Mouse (Mus musculus) activated CD4-positive, CD25-positive, alpha-beta regulatory T cell (primary cell): ENCODE measurements around the gene Erich4. TPM values are rescaled to one million over a fixed set of nuclear protein-coding genes. Genes with fewer than 3 reads are reported as not detected.

Experiments used
- polyA plus RNA-seq, 2 experiments: library from polyadenylated mRNA; unstranded; fragments of 100-300 nt; shearing (Covaris generic); gene quantifications; one replicate each; pipeline ENCODE4 v1.2.1; 2017

The Erich4 gene
- not detected for polyA plus RNA-seq

DNA sequence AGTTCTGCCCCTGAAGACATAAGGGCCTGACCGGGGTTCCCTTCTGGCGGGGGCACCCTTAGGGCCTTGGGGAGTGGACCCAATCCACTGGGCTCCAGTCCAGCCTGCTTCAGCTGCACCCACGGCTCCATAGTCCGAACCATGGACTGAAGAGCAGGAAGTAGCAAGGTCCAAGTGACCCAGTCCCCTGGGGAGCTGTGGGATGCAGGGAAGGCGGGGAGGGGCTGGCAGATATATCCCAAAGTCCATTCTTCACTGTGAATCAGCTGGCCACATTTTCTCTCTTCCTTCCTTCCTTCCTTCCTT is at the start of gene Erich4:
Erich4 (minus strand) TSS at position 187 of the 306 bp plus-strand sequence.

DNA sequence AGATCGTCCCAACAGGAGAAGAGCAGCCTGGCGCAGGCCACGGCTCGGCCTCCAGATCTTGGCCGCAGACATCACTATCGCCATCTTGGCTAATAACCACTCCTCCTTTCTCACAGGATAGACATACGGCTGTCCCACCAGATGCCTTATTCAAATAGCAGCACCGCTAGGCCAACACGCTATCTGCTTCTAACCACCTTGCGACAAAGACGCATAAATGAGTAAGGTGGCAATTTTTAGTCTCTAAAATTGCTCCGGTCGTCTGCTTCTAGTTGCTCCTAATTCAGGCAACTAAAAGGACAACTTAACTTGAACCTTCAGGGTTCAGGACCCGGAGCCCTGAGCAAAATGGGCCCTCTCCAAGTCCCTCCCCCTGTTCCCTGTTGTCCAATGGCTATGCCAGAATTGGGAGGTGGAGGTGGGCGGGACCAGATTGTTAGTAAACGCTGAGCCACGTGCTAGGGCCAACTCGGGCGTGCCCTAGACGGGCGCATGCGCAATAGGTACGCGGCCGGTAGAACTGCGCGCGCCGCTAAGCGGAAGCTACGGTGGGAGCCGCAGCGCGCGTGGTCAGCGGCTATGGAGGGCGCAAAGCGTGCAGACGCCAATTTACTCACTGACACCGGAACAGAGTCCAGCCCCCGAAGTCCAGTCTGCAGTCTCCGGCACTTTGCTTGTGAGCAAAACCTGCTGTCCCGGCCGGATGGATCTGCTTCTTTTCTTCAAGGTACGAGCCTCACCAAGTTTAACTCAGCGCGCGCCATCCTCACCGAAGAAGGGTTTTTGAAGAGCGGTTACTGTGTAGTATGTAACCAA is 43.2 kb upstream of the Erich4 start, which contains the start of the genes Bckdha and Exosc5:
Bckdha (minus strand) TSS at position 325 of the 816 bp plus-strand sequence.
Exosc5 (plus strand) TSS at position 508 of the 816 bp plus-strand sequence.

GRCm38 (mm10) chr7:25626509-25627430 is 11.1 kb upstream of the Erich4 start, which contains the start of gene B3gnt8:
B3gnt8 (plus strand) TSS chr7:25626654.

DNA sequence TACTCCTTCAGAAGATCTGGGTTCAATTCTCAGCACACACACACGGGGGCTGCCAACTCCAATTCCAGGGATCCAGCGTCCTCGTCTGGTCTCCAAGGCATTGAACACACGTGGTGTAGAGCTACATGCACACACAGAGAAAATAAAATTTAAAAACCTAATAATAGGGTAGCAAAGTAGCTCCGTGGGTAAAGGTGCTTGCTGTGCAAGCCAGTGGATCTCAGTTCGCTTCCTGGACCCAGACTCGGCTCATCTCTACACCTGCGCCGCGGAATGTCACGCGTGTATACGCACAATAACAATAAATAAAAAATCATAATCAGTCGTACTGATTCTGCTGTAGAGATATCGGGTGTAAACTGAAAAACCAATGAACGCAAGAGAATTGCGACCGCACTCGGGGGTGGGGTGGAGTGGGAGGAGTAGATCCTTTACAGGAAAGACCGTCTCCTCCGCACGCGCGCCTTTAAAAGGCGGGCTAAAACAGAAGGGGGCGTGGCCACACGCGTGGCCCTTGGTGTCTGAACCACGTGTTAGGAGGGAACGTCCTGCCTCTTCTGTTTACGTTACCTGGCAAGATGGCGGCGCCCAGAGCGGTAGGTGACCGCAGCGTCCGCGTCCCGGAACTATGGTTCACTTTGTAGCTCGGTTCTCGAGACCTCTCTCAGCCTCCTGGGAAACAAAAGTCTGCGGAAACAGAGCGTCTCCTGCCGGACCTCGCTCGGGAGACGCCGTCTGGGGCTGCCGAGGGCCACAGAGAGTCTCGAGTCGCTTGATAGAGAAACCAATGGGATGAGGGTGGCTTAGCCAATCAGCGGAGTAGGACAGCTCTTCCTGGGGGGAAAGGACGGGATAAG is 3.4 kb upstream of the Erich4 start, which contains the start of gene Dmac2:
Dmac2 (plus strand) TSS at position 550 of the 857 bp plus-strand sequence.

Other genes with a start within 250 kb of the Erich4 start
- not detected for gene Cnfn, start 246.2 kb downstream of the Erich4 start, polyA plus RNA-seq
- gene Lipe, start 217.2 kb downstream of the Erich4 start, polyA plus RNA-seq, result 10 to 100 TPM; 11.6 to 13.0 TPM
- gene Cxcl17, start 203.0 kb downstream of the Erich4 start, polyA plus RNA-seq, result not detected
- gene Ceacam1, start 138.3 kb downstream of the Erich4 start, polyA plus RNA-seq, result 1 to 10 TPM in 1 of 2 experiments, under 1 TPM in 1; 0.97 to 2.0 TPM
- gene Ceacam2, start 76.0 kb downstream of the Erich4 start, polyA plus RNA-seq, result not detected
- 10 to 100 TPM; 53.6 to 55.0 TPM for gene Dmac2, start 3.5 kb upstream of the Erich4 start, polyA plus RNA-seq
- gene B3gnt8, start 10.8 kb upstream of the Erich4 start, polyA plus RNA-seq, result 1 to 10 TPM in 1 of 2 experiments, under 1 TPM in 1; 0.86 to 1.3 TPM
- 10 to 100 TPM; 33.0 to 39.0 TPM for gene Bckdha, start 43.1 kb upstream of the Erich4 start, polyA plus RNA-seq
- gene Exosc5, start 43.3 kb upstream of the Erich4 start, polyA plus RNA-seq, result 100 to 1,000 TPM; 102 to 119 TPM
- 1 to 10 TPM; 2.4 to 3.8 TPM for gene Tmem91, start 59.3 kb upstream of the Erich4 start, polyA plus RNA-seq
- 10 to 100 TPM; 51.9 to 59.9 TPM for gene B9d2, start 64.9 kb upstream of the Erich4 start, polyA plus RNA-seq
- 100 to 1,000 TPM; 131 to 156 TPM for gene Tgfb1, start 71.1 kb upstream of the Erich4 start, polyA plus RNA-seq
- gene Ccdc97, start 103.2 kb upstream of the Erich4 start, polyA plus RNA-seq, result 10 to 100 TPM; 49.9 to 54.7 TPM
- gene Hnrnpul1, start 138.9 kb upstream of the Erich4 start, polyA plus RNA-seq, result 100 to 1,000 TPM in 1 of 2 experiments, 10 to 100 TPM in 1; 86.7 to 119 TPM
- gene Axl, start 172.8 kb upstream of the Erich4 start, polyA plus RNA-seq, result 10 to 100 TPM in 1 of 2 experiments, 1 to 10 TPM in 1; 8.6 to 28.2 TPM
- gene Cyp2s1, start 201.0 kb upstream of the Erich4 start, polyA plus RNA-seq, result 10 to 100 TPM in 1 of 2 experiments, 1 to 10 TPM in 1; 4.8 to 22.1 TPM